23 mouse cellular contexts compared by ENCODE assay signal in genomic region chr12:75666939-75667338, GRCm38 (mm10). TPM values are rescaled to one million over a fixed set of nuclear protein-coding genes. Genes with fewer than 3 reads are reported as not detected.
DNase-seq lines count a peak whose midpoint lies in the region; ATAC-seq and TF ChIP-seq lines count a peak whose summit lies in the region.
"Had no signal": no experiment of that assay in that cellular context is flagged by ENCODE, and none has a peak within 500 bp of the region (broad histone marks: within the 10 kb centered on the region; RNA-seq: fewer than 3 reads in every experiment).

No protein-coding gene starts in this region.

- peaks cover 4% of the 10 kb centered on the region; the same call in 1 of the 2 replicates for H3K4me1 ChIP-seq in forebrain, embryonic 11.5 days (replicated peaks; ENCODE audit: control insufficient read depth, insufficient read depth, low read length)
- peaks cover 17% of the 10 kb centered on the region for H3K4me1 ChIP-seq in forebrain, embryonic 13.5 days
- H3K4me1 ChIP-seq in liver, adult 2 months (ENCODE audit: control insufficient read depth, insufficient read depth, low read length), result peaks cover 22% of the 10 kb centered on the region
- peaks cover 42% of the 10 kb centered on the region for H3K4me1 ChIP-seq in liver, embryonic 12.5 days
- H3K4me1 ChIP-seq in liver, embryonic 13.5 days (replicated peaks), result peaks cover 48% of the 10 kb centered on the region
- H3K4me1 ChIP-seq in lung, adult 2 months (ENCODE audit: control insufficient read depth, insufficient read depth, low read length), result peaks cover 4% of the 10 kb centered on the region; the same call in 1 of the 2 replicates

- H3K27me3 ChIP-seq in forebrain, embryonic 11.5 days (ENCODE audit: control insufficient read depth, insufficient read depth, low read length), result no peaks in the 10 kb centered on the region
- no peaks in the 10 kb centered on the region for H3K27me3 ChIP-seq in forebrain, embryonic 13.5 days
- H3K27me3 ChIP-seq in liver, adult 2 months (ENCODE audit: control insufficient read depth, insufficient read depth, low read length), result no peaks in the 10 kb centered on the region
- no peaks in the 10 kb centered on the region for H3K27me3 ChIP-seq in liver, embryonic 12.5 days (replicated peaks)
- no peaks in the 10 kb centered on the region for H3K27me3 ChIP-seq in liver, embryonic 13.5 days
- H3K27me3 ChIP-seq: embryonic facial prominence, embryonic 15.5 days; forebrain, embryonic 12.5 days; heart, embryonic 13.5 days; hindbrain, embryonic 15.5 days had no signal

- ATAC-seq in forebrain, embryonic 11.5 days (replicated peaks; ENCODE audit: low FRiP score), result no peak
- no peak for ATAC-seq in forebrain, embryonic 13.5 days
- no peak for ATAC-seq in liver, embryonic 12.5 days
- no peak for ATAC-seq in liver, embryonic 13.5 days (ENCODE audit: low read depth)
- ATAC-seq: CD4-positive, CD25-positive, alpha-beta regulatory T cell, adult 4 months; forebrain, postnatal 0 days; intestine, embryonic 16.5 days had no signal

- TF ChIP-seq CTCF in liver, adult 2 months (IDR thresholded peaks at IDR 0.05; ENCODE audit: low read depth, low read length), result no peak
- no peak for TF ChIP-seq CTCF in lung, adult 2 months (IDR thresholded peaks at IDR 0.05; ENCODE audit: insufficient read depth, low read length)

- H3K36me3 ChIP-seq in forebrain, embryonic 11.5 days (ENCODE audit: control insufficient read depth, insufficient read depth, low read length), result no peaks in the 10 kb centered on the region
- no peaks in the 10 kb centered on the region for H3K36me3 ChIP-seq in forebrain, embryonic 13.5 days (ENCODE audit: poor library complexity, severe bottlenecking)
- no peaks in the 10 kb centered on the region for H3K36me3 ChIP-seq in liver, adult 2 months (ENCODE audit: control insufficient read depth, insufficient read depth, low read length)
- peaks cover 3% of the 10 kb centered on the region; the same call in 1 of the 2 replicates for H3K36me3 ChIP-seq in liver, embryonic 12.5 days
- no peaks in the 10 kb centered on the region for H3K36me3 ChIP-seq in liver, embryonic 13.5 days
- H3K36me3 ChIP-seq: embryonic facial prominence, embryonic 15.5 days; forebrain, embryonic 12.5 days; heart, embryonic 13.5 days; hindbrain, embryonic 15.5 days had no signal

- H3K4me2 ChIP-seq in forebrain, embryonic 11.5 days (ENCODE audit: low read depth, low read length, severe bottlenecking), result no peak overlapping the region
- H3K4me2 ChIP-seq in forebrain, embryonic 13.5 days, result no peak overlapping the region
- H3K4me2 ChIP-seq in liver, embryonic 12.5 days, result no peak overlapping the region
- H3K4me2 ChIP-seq in liver, embryonic 13.5 days, result no peak overlapping the region
- H3K4me2 ChIP-seq: embryonic facial prominence, embryonic 15.5 days; forebrain, embryonic 12.5 days; heart, embryonic 13.5 days; hindbrain, embryonic 15.5 days had no signal

- no peak for TF ChIP-seq POLR2A in liver, adult 2 months (IDR thresholded peaks at IDR 0.05; ENCODE audit: extremely low read depth, insufficient read depth, low read length)
- TF ChIP-seq POLR2A in lung, adult 2 months (IDR thresholded peaks at IDR 0.05; ENCODE audit: borderline replicate concordance, extremely low read depth, low read depth, low read length), result no peak

- H3K9ac ChIP-seq in forebrain, embryonic 11.5 days (ENCODE audit: low read length), result no peak overlapping the region
- no peak overlapping the region for H3K9ac ChIP-seq in forebrain, embryonic 13.5 days
- no peak overlapping the region for H3K9ac ChIP-seq in liver, adult 2 months (ENCODE audit: low read depth, low read length)
- H3K9ac ChIP-seq in liver, embryonic 12.5 days, result no peak overlapping the region
- 0 out of 2 replicates have a peak overlapping the region, but pooled peaks have one; percentile 36 for H3K9ac ChIP-seq in liver, embryonic 13.5 days
- H3K9ac ChIP-seq: embryonic facial prominence, embryonic 15.5 days; forebrain, embryonic 12.5 days; forebrain, postnatal 0 days; heart, embryonic 13.5 days; hindbrain, embryonic 15.5 days had no signal

- peaks cover 3% of the 10 kb centered on the region; the same call in 1 of the 2 replicates for H3K79me2 ChIP-seq in liver, adult 2 months (ENCODE audit: control insufficient read depth, insufficient read depth, low read length)

- H3K27ac ChIP-seq in forebrain, embryonic 11.5 days (ENCODE audit: low read depth, low read length), result no peak overlapping the region
- no peak overlapping the region for H3K27ac ChIP-seq in forebrain, embryonic 13.5 days
- H3K27ac ChIP-seq in liver, adult 2 months (replicated peaks; ENCODE audit: insufficient read depth, low read depth, low read length), result peak overlapping the region; percentile 99
- no peak overlapping the region for H3K27ac ChIP-seq in liver, embryonic 12.5 days
- H3K27ac ChIP-seq in liver, embryonic 13.5 days, result peak overlapping the region; percentile 47; the same call in 1 of the 2 replicates
- H3K27ac ChIP-seq: embryonic facial prominence, embryonic 15.5 days; forebrain, embryonic 12.5 days; heart, embryonic 13.5 days; hindbrain, embryonic 15.5 days had no signal

- no peaks in the 10 kb centered on the region for H3K9me3 ChIP-seq in forebrain, embryonic 11.5 days (ENCODE audit: control insufficient read depth, low read length)
- H3K9me3 ChIP-seq in forebrain, embryonic 13.5 days (replicated peaks), result no peaks in the 10 kb centered on the region
- no peaks in the 10 kb centered on the region for H3K9me3 ChIP-seq in liver, embryonic 12.5 days (replicated peaks)
- no peaks in the 10 kb centered on the region for H3K9me3 ChIP-seq in liver, embryonic 13.5 days (replicated peaks)
- H3K9me3 ChIP-seq: embryonic facial prominence, embryonic 15.5 days; forebrain, embryonic 12.5 days; G1E; heart, embryonic 13.5 days; hindbrain, embryonic 15.5 days had no signal

- DNase-seq in forebrain, embryonic 11.5 days (ENCODE audit: low spot score), result peak; percentile 10
- DNase-seq in liver, adult 2 months (ENCODE audit: extremely low read depth, low read depth, low spot score), result peak; percentile 99
- DNase-seq in liver, embryonic 13.5 days, result no peak
- no peak for DNase-seq in lung, adult 2 months
- DNase-seq in cerebellum, adult 8-10 months, result no peak
- DNase-seq: adrenal gland, adult 8-10 months; cerebellum, adult 2 months; cerebellum, postnatal 14 days; embryo, embryonic 11 days; forebrain, postnatal 0 days; gastrocnemius, postnatal 36 days; heart, adult 11 months; heart, postnatal 36 days had no signal

- H3K4me3 ChIP-seq in forebrain, embryonic 11.5 days (ENCODE audit: low read depth, low read length), result no peak overlapping the region
- H3K4me3 ChIP-seq in forebrain, embryonic 13.5 days, result no peak overlapping the region
- H3K4me3 ChIP-seq in liver, adult 2 months (ENCODE audit: insufficient read depth, low read depth, low read length), result no peak overlapping the region
- H3K4me3 ChIP-seq in liver, embryonic 12.5 days, result no peak overlapping the region
- H3K4me3 ChIP-seq in liver, embryonic 13.5 days (replicated peaks), result no peak overlapping the region
- H3K4me3 ChIP-seq in lung, adult 2 months (replicated peaks; ENCODE audit: extremely low read depth, low read depth, low read length), result no peak overlapping the region
- H3K4me3 ChIP-seq: embryonic facial prominence, embryonic 15.5 days; erythroblast, embryonic 14.5 days; forebrain, embryonic 12.5 days; heart, embryonic 13.5 days; hindbrain, embryonic 15.5 days had no signal

RNA-seq across cellular contexts. Expression of gene Wdr89, which starts 2.4 kb away (rescaled TPM):
- polyA plus RNA-seq in forebrain, embryonic 11.5 days (2014; fragmentation: Nextera tagmentation; extraction: Ambion mirVana), result 10.6 and 11.9 TPM in 2 replicates
- 8.4 and 9.3 TPM in 2 replicates for polyA plus RNA-seq in forebrain, embryonic 13.5 days (2015; fragmentation: Nextera tagmentation; extraction: Ambion mirVana)
- 1.8 and 2.3 TPM in 2 replicates for total RNA-seq in liver, adult 2 months (2014; rRNA removed)
- 1.9 and 2.1 TPM in 2 replicates for polyA plus RNA-seq in liver, adult 2 months (2012; rRNA removed)
- polyA plus RNA-seq in liver, embryonic 12.5 days (2016; fragmentation: Nextera tagmentation; extraction: Ambion mirVana), result 9.8 and 10.7 TPM in 2 replicates
- 7.9 and 8.3 TPM in 2 replicates for polyA plus RNA-seq in liver, embryonic 13.5 days (2015; fragmentation: Nextera tagmentation; extraction: Ambion mirVana)
- 1.3 and 2.0 TPM in 2 replicates for polyA plus RNA-seq in lung, adult 2 months (2012; rRNA removed)

Comparison
In these comparisons a context has a peak if more than half of its experiments do, and no peak if none do; other contexts are left out.
1. DNase-seq: peak in forebrain, embryonic 11.5 days (single experiment) and liver, adult 2 months (single experiment); none in liver, embryonic 13.5 days (single experiment), lung, adult 2 months (single experiment) and cerebellum, adult 8-10 months (single experiment).
2. H3K27ac ChIP-seq: peak in liver, adult 2 months (single experiment) and liver, embryonic 13.5 days (single experiment); none in forebrain, embryonic 11.5 days (single experiment), forebrain, embryonic 13.5 days (single experiment) and liver, embryonic 12.5 days (single experiment).